Mouse (Mus musculus): Measurements from ENCODE around the gene Bcas3. TPM values are rescaled to one million over a fixed set of nuclear protein-coding genes. Genes with fewer than 3 reads are reported as not detected.

Gene Bcas3
- total RNA-seq, 1 experiment from 2014 or later: 19.2 TPM

DNA sequence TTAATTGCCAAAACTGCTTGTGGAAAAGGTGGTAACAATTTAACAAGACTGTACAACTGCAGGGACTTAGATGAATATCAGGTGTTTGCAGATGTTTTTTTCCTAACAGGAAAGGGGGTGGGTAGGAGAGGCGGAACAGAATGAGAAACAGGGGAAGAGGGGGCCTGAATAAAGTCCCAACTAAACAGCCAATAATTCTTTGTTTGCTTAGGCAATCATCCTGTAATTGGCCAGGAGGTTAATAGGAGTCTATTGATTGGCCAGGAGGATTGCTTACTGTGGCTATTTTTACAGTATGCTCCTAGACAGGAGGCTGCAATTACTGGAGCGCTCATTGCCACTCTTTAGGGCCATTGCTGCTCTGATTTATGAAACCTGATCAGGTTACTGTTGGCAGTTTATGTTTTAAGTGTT, 279.6 kb downstream of the Bcas3 start:
- ATAC-seq (replicated peaks; ENCODE audit: insufficient number of reproducible peaks, low FRiP score, low TSS enrichment, poor library complexity, severe bottlenecking): no peak

DNA sequence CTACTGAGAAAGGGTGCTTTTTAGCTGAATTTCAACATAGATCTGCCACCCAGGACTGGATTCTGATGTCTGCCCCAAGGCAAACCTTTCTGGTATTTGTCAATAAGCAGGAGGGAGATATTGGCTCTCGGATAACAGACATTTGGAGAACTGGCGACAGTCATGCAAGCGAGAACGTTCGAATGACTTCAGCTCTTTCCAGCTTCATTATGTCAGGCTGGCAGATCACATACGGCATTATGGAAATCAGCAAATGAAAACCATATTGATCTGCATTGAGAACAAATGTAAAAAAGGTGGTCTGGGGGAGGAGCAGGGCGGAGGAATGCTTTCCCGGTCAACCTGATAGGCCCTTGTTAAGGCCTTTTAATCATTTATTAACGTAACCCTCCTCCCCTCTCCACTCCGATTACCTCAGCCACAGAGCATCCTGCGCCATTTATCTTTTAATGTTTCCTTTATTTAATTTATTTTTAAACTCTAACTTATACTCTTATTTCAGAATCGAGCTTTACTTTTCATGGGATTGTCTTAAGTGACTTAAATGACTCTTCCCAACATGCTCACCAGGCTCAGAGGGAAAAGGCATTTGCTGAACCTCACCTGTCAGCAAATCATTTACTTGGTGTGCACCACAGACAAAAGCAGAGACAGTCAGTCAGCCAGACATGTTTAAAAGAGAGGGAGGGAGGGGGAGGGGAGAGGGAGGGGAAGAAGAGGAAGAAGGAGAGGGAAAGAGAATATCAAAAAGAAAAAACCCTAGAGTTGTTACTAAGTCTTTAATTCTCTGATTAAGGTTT, 285.9 kb downstream of the Bcas3 start:
- no peak for ATAC-seq (replicated peaks; ENCODE audit: insufficient number of reproducible peaks, low FRiP score, low TSS enrichment, poor library complexity, severe bottlenecking)

DNA sequence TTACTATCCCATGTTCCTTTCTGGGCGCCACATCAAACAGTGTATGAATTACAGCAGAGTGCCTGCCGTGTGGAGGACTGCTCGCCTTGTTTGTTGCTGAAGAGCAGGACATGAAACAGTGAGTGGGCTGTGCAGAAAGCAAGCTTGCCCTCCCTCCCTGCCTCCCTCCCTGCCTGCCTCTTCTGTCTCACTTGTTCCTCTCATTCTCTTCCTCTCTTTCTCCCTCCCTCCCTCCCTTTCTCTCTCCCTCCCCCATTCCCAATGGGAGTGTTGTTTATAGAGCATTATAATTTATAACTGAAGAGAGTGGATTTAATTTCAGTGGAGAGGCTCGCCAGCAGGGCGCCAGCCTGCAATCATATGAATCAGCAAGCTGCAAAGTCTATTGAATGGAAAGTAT, 287.7 kb downstream of the Bcas3 start:
- ATAC-seq (replicated peaks; ENCODE audit: insufficient number of reproducible peaks, low FRiP score, low TSS enrichment, poor library complexity, severe bottlenecking): no peak

DNA sequence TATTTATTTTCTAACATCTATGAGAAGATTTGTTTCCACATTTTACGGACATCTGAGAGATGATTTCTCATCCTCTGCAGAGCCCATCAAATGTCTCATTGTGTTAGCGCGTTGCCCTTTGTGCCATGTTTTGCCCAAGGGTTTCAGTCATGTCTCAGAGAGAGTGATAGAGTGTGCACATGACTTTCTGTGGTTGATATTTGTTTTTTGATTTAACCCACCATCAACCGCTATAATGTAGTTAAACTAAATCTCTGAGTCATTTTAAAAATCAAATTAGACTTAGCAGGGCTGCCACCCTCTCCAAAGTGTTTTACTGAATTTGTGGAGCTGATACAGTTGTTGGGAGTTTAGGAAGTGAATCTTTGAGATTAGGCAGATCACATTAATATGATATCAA, 288.5 kb downstream of the Bcas3 start:
- ATAC-seq (replicated peaks; ENCODE audit: insufficient number of reproducible peaks, low FRiP score, low TSS enrichment, poor library complexity, severe bottlenecking): no peak

DNA sequence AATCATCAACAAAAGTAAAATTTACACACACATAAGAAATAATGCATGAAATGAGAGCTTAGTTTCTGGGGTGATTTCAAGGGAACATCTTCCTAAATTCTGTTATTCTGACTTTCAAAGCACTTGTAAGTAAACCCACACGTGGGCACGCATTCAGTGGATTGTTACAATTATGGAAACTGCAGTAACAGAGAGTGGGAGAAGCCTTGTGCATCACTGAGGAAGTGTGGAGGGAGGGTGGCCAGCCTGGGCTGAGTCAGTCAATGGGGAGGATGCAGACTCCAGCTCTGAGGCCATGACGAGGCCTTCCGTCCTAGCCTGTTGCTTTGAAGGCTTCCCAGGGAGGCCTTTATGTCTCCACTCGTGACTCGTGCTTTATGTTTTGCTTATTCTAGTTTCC, 289.6 kb downstream of the Bcas3 start:
- ATAC-seq (replicated peaks; ENCODE audit: insufficient number of reproducible peaks, low FRiP score, low TSS enrichment, poor library complexity, severe bottlenecking): no peak

DNA sequence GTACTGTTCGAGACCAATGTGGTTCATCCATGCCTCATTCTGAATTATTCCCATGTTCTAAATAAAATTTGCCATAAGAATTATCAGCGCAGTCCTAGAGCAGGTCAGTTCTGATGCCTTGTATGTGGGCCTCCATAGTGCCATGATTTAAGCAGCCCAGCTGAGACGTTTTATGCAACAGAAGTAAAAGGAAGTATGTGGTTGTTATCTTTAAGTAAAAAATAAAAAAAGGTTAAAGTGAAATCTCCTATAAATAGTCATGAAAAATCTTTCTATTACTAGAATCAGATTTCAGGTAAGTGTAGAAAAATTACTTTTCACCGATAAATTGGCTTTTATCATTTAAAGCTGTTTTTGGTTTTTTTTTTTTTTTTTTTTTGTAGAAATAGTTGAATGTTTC, 290.1 kb downstream of the Bcas3 start:
- no peak for ATAC-seq (replicated peaks; ENCODE audit: insufficient number of reproducible peaks, low FRiP score, low TSS enrichment, poor library complexity, severe bottlenecking)

DNA sequence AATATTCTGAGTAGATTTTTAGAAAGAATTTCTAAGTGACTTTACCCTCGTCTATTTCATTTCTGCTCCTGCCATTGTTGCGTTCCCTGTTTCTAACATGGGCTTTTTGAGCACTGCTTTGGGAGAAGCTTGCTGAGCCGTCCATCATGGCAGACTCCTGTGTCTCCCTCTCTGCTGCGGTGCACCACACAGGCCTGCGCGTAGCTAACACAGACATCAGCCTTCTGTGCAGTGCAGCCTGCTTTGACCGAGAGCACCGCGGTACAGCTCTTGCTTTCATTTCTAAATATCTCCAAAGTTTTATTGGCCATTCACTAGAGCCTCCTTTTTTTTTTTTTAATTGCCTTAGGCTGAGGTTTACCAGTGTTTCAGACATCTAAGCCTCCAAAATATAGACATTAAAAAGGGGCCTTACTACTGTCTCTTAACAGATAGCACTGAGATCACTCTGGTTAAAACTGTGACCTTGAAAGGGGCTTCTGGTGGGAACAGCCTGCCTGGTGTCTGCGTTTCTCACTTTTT, 290.6 kb downstream of the Bcas3 start:
- no peak for ATAC-seq (replicated peaks; ENCODE audit: insufficient number of reproducible peaks, low FRiP score, low TSS enrichment, poor library complexity, severe bottlenecking)

DNA sequence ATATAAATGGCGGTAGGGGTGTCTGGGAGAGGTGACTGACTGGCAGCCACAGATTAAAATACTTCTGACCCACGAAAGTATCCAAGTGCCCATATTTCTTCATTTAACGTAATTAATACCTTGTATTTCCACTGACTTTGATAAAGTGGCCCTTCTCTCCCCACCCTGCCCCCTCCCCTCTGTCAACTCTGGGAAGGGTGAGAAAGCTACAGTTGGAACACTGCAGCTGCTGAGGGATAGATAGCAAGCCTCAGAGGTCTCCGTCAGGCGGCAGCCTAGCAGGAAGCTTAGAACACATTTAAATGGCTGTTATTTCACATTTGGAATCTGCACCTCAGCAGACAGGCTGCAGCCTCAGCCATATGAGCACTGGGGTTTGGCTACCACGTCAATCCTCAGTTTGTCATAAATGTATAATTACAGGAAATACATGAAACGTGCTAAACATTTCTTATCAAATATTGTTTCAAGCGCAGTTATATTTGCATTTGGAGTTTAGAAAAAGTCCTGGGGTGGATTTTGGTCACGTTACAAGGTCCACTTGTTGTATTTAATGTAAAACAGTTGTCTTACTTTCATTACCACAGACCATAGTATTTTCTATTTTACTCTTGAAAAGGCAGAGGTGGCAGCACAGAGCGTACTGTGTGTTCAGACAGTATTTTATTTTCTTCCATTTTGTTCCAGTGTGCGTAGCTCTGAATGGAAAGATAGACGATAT, 291.2 kb downstream of the Bcas3 start:
- no peak for ATAC-seq (replicated peaks; ENCODE audit: insufficient number of reproducible peaks, low FRiP score, low TSS enrichment, poor library complexity, severe bottlenecking)

DNA sequence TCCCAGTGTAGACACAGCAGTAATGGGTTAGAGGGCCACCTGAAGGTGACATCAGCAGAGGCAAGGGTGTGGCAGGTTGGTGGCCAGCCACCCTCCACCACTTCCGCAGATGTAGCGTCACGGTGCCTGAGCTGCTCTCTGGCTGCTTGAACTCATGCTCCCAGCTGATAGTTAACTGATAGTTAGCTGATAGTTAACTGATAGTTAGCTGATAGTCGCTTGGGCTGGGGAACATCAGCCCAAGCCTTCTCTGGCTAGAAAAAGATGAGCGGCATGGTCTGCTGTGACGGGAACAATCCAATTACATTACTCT, 291.7 kb downstream of the Bcas3 start:
- ATAC-seq (replicated peaks; ENCODE audit: insufficient number of reproducible peaks, low FRiP score, low TSS enrichment, poor library complexity, severe bottlenecking): no peak

DNA sequence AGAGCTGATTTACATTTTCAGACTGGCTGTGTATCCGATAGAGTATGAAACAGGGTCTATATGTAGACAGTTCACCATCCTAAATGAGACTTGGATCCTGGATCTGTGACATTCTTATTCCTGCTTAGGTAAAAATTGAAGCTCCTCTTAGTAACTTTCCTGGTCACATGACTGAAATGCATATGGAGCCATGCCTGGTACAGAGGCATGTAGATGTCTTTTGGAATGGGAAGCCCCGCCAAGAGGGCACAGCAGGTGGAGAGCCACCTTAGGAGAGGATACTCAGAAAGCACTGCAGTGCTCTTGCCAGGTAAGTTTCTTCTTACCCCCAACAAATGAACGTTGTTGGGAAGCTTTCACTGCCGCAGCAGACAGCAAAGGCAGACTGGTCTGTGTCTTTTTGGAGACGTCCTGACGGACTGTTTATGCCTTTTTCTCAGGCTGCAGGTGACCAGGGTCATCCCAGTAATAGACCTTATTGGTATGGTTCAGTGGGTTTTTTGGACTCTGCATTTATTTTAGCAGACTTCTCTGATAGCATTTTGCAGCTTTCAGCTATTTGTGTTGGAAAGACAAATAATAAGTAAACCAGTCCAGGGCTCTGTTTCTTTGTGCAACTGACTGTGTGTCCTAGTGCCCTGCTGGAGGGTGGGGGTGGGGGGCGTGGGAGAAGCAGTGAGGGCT, 292.3 kb downstream of the Bcas3 start:
- no peak for ATAC-seq (replicated peaks; ENCODE audit: insufficient number of reproducible peaks, low FRiP score, low TSS enrichment, poor library complexity, severe bottlenecking)

DNA sequence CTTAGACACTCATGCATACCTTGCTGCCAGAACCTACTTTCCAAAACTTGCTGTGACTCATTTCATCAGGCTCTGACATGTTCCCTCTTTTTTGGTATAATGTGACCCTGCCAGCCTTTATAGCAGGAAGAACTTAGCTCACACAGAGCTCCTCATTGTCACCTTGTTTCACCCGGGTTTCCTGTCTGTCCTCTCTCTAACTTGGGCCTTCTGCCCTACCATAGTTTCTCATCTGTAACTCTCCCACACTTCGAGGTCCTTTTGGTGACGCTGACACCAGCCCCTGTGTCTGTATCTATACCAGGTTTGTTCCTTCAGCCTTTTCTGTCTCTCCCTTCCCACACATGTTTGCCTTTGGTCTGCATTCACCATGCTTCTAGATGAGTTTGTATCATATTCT, 295.9 kb downstream of the Bcas3 start:
- ATAC-seq (replicated peaks; ENCODE audit: insufficient number of reproducible peaks, low FRiP score, low TSS enrichment, poor library complexity, severe bottlenecking): no peak

DNA sequence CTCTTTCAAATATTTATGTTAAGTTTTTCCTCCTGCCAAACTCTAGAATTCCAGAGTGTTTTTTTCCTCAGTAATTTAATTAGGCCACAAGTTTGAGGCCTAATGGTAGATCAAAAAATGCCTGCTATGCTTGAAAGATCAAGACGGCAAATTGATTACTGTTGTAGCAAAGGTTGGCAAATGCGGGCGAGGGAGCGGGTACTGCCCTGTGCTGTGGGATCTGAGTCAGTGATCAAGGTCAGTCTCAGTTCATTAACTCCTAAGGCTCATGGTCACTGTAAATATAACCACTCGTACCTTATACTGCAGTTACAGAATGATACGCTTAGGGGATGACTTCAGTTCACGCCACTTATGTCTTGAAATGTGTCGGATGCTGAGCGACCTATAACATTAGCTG, 296.4 kb downstream of the Bcas3 start:
- no peak for ATAC-seq (replicated peaks; ENCODE audit: insufficient number of reproducible peaks, low FRiP score, low TSS enrichment, poor library complexity, severe bottlenecking)

DNA sequence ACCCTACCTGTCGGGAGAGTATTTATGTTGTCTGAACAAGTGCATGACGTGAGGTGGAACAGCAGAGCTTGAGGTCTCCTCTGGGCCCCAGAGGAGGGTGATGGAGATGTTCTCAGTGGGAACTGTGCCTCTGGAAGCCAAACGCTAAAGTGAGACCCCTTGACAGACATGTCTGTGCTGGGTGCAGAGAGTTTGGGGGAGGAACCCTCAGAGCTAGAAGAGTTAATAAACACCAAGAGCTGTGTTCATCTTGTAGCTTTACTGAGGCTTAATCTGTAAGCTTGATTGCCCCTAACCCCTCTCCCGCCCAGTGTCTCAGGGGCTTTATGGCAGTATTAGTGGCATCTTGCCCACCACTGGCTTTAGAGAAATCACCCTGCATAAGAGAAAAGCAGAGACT, 304.5 kb downstream of the Bcas3 start:
- ATAC-seq (replicated peaks; ENCODE audit: insufficient number of reproducible peaks, low FRiP score, low TSS enrichment, poor library complexity, severe bottlenecking): no peak

DNA sequence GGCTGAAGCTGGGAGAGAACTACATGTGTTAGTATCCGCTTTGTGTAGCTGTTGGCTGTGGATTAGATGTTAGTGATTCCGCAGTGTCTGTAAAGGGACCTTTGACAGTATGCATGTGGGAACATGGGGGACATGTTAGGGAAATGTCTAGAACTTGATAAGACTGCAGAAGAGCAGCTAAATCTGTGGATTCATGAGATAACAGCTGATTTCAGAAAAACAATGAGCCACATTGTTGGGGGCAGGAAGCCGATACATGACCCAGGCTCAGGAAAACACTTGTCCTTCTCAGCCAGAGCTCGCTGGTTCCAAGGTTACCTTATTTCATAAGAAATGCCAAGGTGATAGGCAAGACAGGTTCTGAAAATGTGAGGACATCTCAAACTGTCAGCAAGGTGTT, 307.3 kb downstream of the Bcas3 start:
- no peak for ATAC-seq (replicated peaks; ENCODE audit: insufficient number of reproducible peaks, low FRiP score, low TSS enrichment, poor library complexity, severe bottlenecking)

DNA sequence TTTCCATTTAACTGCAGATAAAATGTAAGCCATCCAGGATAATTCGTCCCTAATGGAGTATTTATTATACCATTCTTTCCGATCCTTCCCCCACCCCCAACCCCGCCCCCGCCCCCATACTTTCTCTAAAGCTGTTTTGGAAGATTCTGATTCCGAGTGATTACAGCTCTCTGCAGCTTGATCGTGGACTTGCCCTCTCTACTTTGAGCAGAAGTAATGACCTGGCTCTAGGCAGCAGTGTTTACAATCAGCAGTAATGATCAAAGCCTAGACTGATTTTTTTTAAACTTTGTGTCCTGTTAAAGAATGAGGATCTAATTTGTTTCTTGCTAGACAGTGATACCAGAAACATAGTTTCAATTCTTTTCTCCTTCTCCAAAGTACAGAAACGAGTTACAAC, 314.2 kb downstream of the Bcas3 start:
- ATAC-seq (replicated peaks; ENCODE audit: insufficient number of reproducible peaks, low FRiP score, low TSS enrichment, poor library complexity, severe bottlenecking): no peak

DNA sequence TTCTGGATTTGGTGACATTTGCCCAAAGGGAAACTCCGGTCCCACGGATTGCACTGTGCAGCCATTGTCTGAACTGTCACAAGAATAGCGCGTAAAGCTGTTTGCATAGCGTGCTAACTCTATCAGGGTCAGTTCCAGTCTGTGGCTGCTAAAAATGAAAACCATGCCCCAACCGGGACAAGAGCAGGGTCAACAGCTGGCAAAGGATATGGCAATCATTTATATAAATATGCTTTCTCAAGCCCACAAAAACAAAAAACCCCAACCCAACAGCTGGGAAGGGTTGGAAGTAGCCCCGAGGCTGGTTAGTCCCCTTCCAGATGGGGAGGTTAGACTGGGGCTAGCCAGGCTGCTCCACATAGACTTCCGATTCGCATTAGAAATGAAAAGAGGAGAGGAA, 314.8 kb downstream of the Bcas3 start:
- ATAC-seq (replicated peaks; ENCODE audit: insufficient number of reproducible peaks, low FRiP score, low TSS enrichment, poor library complexity, severe bottlenecking): no peak

DNA sequence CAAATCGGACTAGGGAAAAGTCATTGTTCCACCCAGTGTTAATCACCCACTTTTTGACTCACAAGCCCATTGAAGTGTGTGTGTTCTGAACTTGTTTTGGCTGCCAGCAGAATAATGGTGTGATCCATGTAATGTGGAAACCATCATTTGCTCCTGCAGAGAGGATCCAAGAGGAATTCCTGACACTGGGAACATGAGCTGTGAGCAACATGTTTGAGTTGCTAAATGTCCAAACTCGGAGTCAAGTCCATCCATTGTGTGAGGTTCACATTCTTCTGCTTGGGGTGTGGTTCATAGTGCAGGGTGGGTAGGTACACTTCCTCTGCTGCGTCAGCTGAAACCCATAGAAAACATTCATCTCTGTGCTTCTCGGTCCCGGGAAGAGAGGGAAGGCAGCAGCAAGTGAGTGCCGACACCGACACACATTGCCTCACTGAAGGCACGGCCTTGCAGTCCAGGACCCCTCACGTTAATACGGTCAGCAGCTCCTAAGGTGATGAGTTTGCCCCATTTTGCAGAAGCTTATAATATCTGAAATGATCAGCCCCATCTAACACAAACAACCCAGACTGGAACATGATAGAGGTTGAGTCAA, 320.0 kb downstream of the Bcas3 start:
- no peak for ATAC-seq (replicated peaks; ENCODE audit: insufficient number of reproducible peaks, low FRiP score, low TSS enrichment, poor library complexity, severe bottlenecking)

DNA sequence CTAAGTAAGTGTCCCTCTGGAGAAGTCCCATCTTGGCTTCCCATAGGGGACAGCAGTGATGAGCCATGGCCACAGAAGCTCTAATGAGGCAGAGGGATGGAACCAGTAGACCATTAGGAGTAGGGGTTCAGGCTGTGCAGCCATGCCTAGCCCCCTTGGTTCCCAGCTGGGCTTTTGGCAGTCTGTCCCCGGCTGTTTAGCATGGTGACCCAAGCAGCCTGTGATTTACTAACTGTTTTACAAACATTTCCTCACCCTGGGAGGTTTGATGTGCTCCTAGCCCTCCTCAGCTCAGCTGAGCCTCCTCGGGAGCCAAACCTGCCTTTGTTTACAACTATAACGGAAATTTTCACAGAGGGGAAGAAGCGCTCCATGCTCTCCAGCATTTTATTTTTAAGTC, 322.3 kb downstream of the Bcas3 start:
- ATAC-seq (replicated peaks; ENCODE audit: insufficient number of reproducible peaks, low FRiP score, low TSS enrichment, poor library complexity, severe bottlenecking): no peak

DNA sequence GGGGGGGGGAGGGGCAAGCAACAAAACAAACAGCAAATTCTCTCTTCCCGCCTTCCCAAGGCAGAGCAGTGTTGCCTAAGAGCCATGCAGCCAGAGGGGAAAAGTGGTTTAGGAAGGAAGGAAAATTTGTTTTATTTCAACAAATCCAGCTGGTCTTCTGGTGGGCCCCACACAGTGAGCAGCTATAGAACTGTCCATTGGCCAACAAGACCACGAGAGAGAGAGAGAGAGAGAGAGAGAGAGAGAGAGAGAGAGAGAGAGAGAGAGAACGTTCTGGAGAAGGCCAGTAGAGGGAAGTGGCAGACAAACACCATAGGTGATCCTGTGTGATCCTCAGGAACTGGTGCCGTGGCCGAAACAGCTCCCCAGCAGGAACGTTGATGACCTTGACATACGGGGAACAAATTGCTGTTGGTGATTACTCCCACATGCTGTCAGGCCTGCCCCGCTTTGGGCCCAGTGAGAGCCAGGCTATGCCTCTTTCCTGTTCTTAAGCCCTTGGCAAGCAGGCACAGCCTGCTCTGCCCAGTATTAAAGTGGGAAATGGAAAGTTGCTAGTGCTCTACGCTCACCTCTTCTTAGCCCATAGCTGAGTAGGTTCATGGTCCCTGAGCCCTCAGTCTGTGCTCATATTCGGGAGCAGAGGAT, 323.5 kb downstream of the Bcas3 start:
- ATAC-seq (replicated peaks; ENCODE audit: insufficient number of reproducible peaks, low FRiP score, low TSS enrichment, poor library complexity, severe bottlenecking): no peak

All from monocyte, adult 5-6 weeks (primary cell).